Mouse (Mus musculus) embryonic facial prominence, embryonic 10.5 days (tissue): ENCODE data around the gene Cdh4. TPM values are rescaled to one million over a fixed set of nuclear protein-coding genes. Genes with fewer than 3 reads are reported as not detected.
A peak's percentile ranks its signal among the peaks of the same experiment; 100 is the strongest.

Source experiments
- DNase-seq: peaks from one replicate; pipeline ENCODE4 v3.0.0-alpha.2; 2017; ENCODE audit warnings: low spot score
- H3K27ac ChIP-seq: fragments of 300-500 bp; sonication (generic); replicated peaks from 2 replicates; pipeline ENCODE4 v1.5.1; 2016; ENCODE audit warnings: mild to moderate bottlenecking
- H3K27me3 ChIP-seq: fragments of 300-500 bp; sonication (generic); replicated peaks from 2 replicates; pipeline ENCODE4 v1.6.1; 2016; ENCODE audit warnings: low read depth, mild to moderate bottlenecking; ENCODE audit not compliant: poor library complexity, severe bottlenecking
- H3K36me3 ChIP-seq: fragments of 300-500 bp; sonication (generic); replicated peaks from 2 replicates; pipeline ENCODE4 v1.6.1; 2016; ENCODE audit warnings: mild to moderate bottlenecking, moderate library complexity
- H3K4me1 ChIP-seq: fragments of 300-500 bp; sonication (generic); 2 replicates; pipeline ENCODE4 v1.6.1; 2016
- H3K4me3 ChIP-seq: fragments of 300-500 bp; sonication (generic); 2 replicates; pipeline ENCODE4 v1.5.1; 2016; ENCODE audit warnings: mild to moderate bottlenecking, moderate library complexity
- H3K9me3 ChIP-seq: fragments of 300-500 bp; sonication (generic); 2 replicates; pipeline ENCODE4 v1.6.1; 2016; ENCODE audit warnings: mild to moderate bottlenecking
- whole genome bisulfite sequencing: fragments of 180-500 bp; shearing (Covaris S2); methylation state at CpG from one replicate; pipeline ENCODE4 v1.1.7; 2016; 5-methylcytosine and 5-hydroxymethylcytosine counted together
- polyA plus RNA-seq: library from polyadenylated mRNA; unstranded; fragments of >200 nt; fragmentation: Nextera tagmentation; extraction: Ambion mirVana; gene quantifications from 2 replicates; pipeline ENCODE4 v1.2.1, GENCODE M21; 2016

Cdh4 gene
- polyA plus RNA-seq, 1 experiment from 2014 or later, result 2.9 TPM

DNA sequence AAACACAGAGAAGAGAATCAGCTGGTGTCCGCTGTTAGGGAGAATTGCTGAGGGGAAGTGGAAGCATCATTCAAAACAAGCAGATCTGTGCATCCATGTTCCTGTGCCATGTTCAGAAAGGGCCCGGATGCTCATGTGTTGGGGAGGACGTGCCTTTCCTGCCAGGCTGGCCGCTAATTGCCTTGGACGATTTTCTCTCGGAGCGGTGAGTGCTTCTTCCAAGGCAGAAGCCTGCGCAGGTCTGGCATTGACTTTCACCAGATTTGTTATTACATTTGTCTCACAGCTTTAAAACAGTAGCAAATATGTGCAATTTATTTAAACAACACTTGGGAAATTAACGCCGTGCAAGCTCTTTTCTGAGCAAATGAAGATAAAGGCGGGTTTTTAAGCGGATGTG, 353.2 kb downstream of the Cdh4 start:
- Histone ChIP-seq H3K9me3 (no peaks in the 10 kb centered on the region), H3K4me3 (no peak overlapping the region), H3K27me3 (peaks cover 4% of the 10 kb centered on the region; the same call in 1 of the 2 replicates), H3K4me1 (peaks cover 34% of the 10 kb centered on the region), H3K36me3 (no peaks in the 10 kb centered on the region), H3K27ac (no peak overlapping the region)
- WGBS, result 83% methylated on average over 12 of the region's 12 CpGs
- no peak for DNase-seq

GRCm38 (mm10) chr2:179799906-179800532, 357.8 kb downstream of the Cdh4 start:
- 91% methylated on average over 19 of the region's 19 CpGs for WGBS
- H3K27me3 ChIP-seq, result peaks cover under 1% of the 10 kb centered on the region; the same call in 1 of the 2 replicates
- no peak overlapping the region for H3K4me3 ChIP-seq
- DNase-seq, result no peak
- H3K9me3 ChIP-seq, result no peaks in the 10 kb centered on the region
- H3K27ac ChIP-seq, result no peak overlapping the region
- H3K36me3 ChIP-seq, result no peaks in the 10 kb centered on the region
- peaks cover 16% of the 10 kb centered on the region; the same call in 1 of the 2 replicates for H3K4me1 ChIP-seq

- WGBS, result 58% methylated on average over 7 of the region's 7 CpGs
- H3K36me3 ChIP-seq, result no peaks in the 10 kb centered on the region
- H3K27ac ChIP-seq, result no peak overlapping the region
- no peak for DNase-seq
- no peaks in the 10 kb centered on the region for H3K9me3 ChIP-seq
- no peaks in the 10 kb centered on the region for H3K27me3 ChIP-seq
- H3K4me3 ChIP-seq, result no peak overlapping the region
- H3K4me1 ChIP-seq, result peaks cover 16% of the 10 kb centered on the region; the same call in 1 of the 2 replicates
These were observed 358.8 kb downstream of the Cdh4 start for GRCm38 (mm10) chr2:179801042-179801441.

DNA sequence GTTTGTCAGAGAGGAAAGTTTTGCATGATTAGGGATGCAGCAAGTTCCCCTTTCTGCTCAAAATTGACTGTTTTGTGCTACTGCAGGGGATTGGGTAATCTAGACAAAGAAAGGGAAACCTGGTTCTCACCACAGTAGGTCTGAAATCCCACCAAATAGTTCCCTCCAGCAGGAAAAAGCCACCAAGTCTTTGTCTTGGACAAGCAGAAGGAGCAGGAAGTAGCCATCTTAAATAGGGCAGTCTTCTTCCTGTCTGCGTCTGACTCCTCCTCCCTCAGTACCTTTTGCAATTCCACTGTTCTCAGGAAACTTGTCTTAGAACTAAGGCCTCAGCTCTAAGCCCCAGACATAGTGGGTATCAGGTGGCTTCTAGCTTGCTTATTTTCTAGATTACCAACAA, 360.2 kb downstream of the Cdh4 start:
- Histone ChIP-seq H3K4me3 (no peak overlapping the region), H3K27me3 (no peaks in the 10 kb centered on the region), H3K27ac (no peak overlapping the region), H3K4me1 (peaks cover 16% of the 10 kb centered on the region; the same call in 1 of the 2 replicates), H3K36me3 (no peaks in the 10 kb centered on the region), H3K9me3 (no peaks in the 10 kb centered on the region)
- WGBS, result 89% methylated on average over 1 of the region's 1 CpGs
- DNase-seq, result no peak

- Histone ChIP-seq H3K9me3 (no peaks in the 10 kb centered on the region), H3K27me3 (no peaks in the 10 kb centered on the region), H3K4me3 (no peak overlapping the region), H3K27ac (no peak overlapping the region), H3K4me1 (peaks cover 8% of the 10 kb centered on the region; the same call in 1 of the 2 replicates), H3K36me3 (no peaks in the 10 kb centered on the region)
- WGBS, result 86% methylated on average over 5 of the region's 5 CpGs
- DNase-seq, result no peak
These were observed 368.9 kb downstream of the Cdh4 start for GRCm38 (mm10) chr2:179811086-179811485.

DNA sequence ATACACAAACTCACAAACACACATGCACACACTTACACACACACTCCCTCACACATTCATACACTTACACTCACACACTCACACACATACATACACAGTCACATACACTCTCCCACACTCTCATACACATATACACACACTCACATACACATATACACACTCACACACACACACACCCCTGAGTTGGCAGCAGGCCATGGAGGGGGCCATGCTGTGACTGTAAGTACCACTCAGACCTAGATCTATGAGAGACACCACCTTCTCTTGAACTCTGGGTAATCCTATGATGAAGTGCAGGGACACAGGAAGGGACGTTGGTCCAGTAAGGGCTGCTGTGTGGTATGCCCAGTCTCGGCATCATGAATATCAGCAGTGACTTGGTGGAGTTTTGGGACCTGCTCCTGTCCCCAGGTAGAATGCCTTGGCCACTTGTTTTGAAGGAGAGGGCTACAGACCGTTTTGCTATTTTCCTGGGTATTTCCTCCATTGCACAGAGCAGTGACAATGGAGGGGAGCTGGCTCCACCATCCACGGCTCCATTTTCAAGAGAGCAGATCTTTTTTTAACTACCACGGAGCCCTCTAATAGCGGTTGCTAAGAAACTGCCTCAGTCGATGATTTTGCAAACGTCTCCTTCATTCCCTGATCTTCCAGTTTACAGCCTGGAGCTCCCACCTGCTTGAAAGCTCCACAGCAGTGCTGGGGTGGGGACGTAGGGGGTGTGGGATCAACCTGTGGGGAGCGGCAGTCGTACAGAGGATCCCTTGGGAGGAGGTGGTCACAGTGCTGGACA, 371.0 kb downstream of the Cdh4 start:
- H3K27ac ChIP-seq, result no peak overlapping the region
- H3K27me3 ChIP-seq, result no peaks in the 10 kb centered on the region
- H3K4me1 ChIP-seq, result peaks cover 8% of the 10 kb centered on the region; the same call in 1 of the 2 replicates
- WGBS, result 80% methylated on average over 11 of the region's 11 CpGs
- no peak overlapping the region for H3K4me3 ChIP-seq
- DNase-seq, result no peak
- H3K36me3 ChIP-seq, result no peaks in the 10 kb centered on the region
- H3K9me3 ChIP-seq, result no peaks in the 10 kb centered on the region

DNA sequence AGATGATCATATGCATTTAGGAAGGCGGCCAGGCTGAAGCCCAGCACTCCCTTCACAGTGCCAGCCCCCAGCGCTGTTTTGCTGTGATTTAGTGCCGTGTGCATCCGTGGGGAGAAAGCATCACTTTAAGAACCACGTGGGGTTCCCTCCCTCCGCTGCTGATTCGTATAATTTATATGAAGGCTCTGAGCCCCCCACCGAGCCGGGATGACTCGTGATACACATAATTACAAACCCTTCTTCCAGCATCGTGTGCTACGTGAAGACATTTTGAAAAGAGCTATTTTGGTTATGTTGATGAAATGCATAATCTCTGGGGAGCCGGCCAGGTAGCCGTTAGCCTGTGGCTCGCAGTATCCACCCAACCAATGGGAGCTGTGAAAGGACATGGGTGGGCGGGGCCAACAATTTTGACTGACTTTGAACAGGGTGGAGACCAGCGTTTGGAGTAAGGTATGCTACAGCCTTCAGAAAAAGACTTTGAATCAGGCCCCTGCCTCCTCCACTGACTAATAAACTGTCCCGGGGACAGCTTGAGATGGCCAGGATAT, 382.6 kb downstream of the Cdh4 start:
- H3K36me3 ChIP-seq, result no peaks in the 10 kb centered on the region
- H3K4me3 ChIP-seq, result no peak overlapping the region
- no peak overlapping the region for H3K27ac ChIP-seq
- DNase-seq, result no peak
- 45% methylated on average over 18 of the region's 18 CpGs for WGBS
- peaks cover 50% of the 10 kb centered on the region for H3K4me1 ChIP-seq
- H3K9me3 ChIP-seq, result no peaks in the 10 kb centered on the region
- H3K27me3 ChIP-seq, result peaks cover 17% of the 10 kb centered on the region

- no peaks in the 10 kb centered on the region for H3K9me3 ChIP-seq
- no peaks in the 10 kb centered on the region for H3K36me3 ChIP-seq
- H3K27me3 ChIP-seq, result peaks cover 7% of the 10 kb centered on the region
- H3K4me1 ChIP-seq, result peaks cover 30% of the 10 kb centered on the region
- no peak overlapping the region for H3K27ac ChIP-seq
- H3K4me3 ChIP-seq, result no peak overlapping the region
- no peak for DNase-seq
- WGBS, result 84% methylated on average over 6 of the region's 6 CpGs
These were observed 386.7 kb downstream of the Cdh4 start for GRCm38 (mm10) chr2:179828968-179829367.

DNA sequence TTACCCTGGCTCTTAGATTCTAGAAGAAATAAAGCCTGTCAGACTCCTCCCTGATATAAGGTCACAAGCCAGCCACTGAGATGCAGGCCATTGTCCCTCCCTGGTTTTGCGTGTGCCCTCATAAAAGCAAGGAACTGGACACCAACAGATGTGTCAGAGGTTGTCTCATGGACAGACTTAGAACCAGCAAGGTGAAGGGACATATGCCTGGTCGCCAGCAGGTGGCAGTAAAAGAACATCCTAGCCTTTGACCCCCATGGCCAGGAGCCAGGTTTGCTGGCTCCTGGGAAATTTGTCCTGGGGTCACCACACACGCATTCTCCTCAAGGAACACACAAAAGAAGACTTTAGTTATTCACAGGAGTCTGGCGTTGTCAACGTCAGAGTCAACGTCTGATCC, 387.7 kb downstream of the Cdh4 start:
- Histone ChIP-seq H3K9me3 (no peaks in the 10 kb centered on the region), H3K4me1 (peaks cover 30% of the 10 kb centered on the region), H3K4me3 (no peak overlapping the region), H3K27me3 (no peaks in the 10 kb centered on the region; the same call in 1 of the 2 replicates), H3K36me3 (no peaks in the 10 kb centered on the region), H3K27ac (no peak overlapping the region)
- DNase-seq, result peak; percentile 61
- 21% methylated on average over 6 of the region's 6 CpGs for WGBS

- Histone ChIP-seq H3K4me3 (no peak overlapping the region), H3K27ac (no peak overlapping the region), H3K9me3 (no peaks in the 10 kb centered on the region), H3K4me1 (peaks cover 45% of the 10 kb centered on the region), H3K36me3 (no peaks in the 10 kb centered on the region), H3K27me3 (peaks cover 13% of the 10 kb centered on the region; the same call in 1 of the 2 replicates)
- WGBS, result 84% methylated on average over 9 of the region's 9 CpGs
- DNase-seq, result no peak
These were observed 392.7 kb downstream of the Cdh4 start for GRCm38 (mm10) chr2:179834892-179835291.

- Histone ChIP-seq H3K4me3 (no peak overlapping the region), H3K27me3 (peaks cover 13% of the 10 kb centered on the region; the same call in 1 of the 2 replicates), H3K4me1 (peaks cover 45% of the 10 kb centered on the region), H3K27ac (no peak overlapping the region), H3K36me3 (no peaks in the 10 kb centered on the region), H3K9me3 (no peaks in the 10 kb centered on the region)
- WGBS, result 73% methylated on average over 7 of the region's 7 CpGs
- DNase-seq, result no peak
These were observed 393.3 kb downstream of the Cdh4 start for GRCm38 (mm10) chr2:179835570-179835969.

- H3K36me3 ChIP-seq, result no peaks in the 10 kb centered on the region
- H3K27me3 ChIP-seq, result peaks cover 13% of the 10 kb centered on the region; the same call in 1 of the 2 replicates
- H3K9me3 ChIP-seq, result no peaks in the 10 kb centered on the region
- H3K4me1 ChIP-seq, result peaks cover 45% of the 10 kb centered on the region
- no peak for DNase-seq
- peak overlapping the region; percentile 35; the same call in 1 of the 2 replicates for H3K27ac ChIP-seq
- 69% methylated on average over 10 of the region's 10 CpGs for WGBS
- H3K4me3 ChIP-seq, result no peak overlapping the region
These were observed 395.0 kb downstream of the Cdh4 start for GRCm38 (mm10) chr2:179837186-179837585.
